Mouse (Mus musculus) stomach, postnatal 0 days (tissue): ENCODE data around the gene Ptpn1.

Source experiments
- CTCF ChIP-seq: IDR thresholded peaks from 2 replicates; pipeline ENCODE4 v1.5.1; 2016; ENCODE audit warnings: antibody characterized with exemption, low read depth, mild to moderate bottlenecking, moderate library complexity
- EP300 ChIP-seq: optimal IDR thresholded peaks from 2 replicates; pipeline ENCODE3; 2016; ENCODE audit warnings: antibody characterized with exemption

DNA sequence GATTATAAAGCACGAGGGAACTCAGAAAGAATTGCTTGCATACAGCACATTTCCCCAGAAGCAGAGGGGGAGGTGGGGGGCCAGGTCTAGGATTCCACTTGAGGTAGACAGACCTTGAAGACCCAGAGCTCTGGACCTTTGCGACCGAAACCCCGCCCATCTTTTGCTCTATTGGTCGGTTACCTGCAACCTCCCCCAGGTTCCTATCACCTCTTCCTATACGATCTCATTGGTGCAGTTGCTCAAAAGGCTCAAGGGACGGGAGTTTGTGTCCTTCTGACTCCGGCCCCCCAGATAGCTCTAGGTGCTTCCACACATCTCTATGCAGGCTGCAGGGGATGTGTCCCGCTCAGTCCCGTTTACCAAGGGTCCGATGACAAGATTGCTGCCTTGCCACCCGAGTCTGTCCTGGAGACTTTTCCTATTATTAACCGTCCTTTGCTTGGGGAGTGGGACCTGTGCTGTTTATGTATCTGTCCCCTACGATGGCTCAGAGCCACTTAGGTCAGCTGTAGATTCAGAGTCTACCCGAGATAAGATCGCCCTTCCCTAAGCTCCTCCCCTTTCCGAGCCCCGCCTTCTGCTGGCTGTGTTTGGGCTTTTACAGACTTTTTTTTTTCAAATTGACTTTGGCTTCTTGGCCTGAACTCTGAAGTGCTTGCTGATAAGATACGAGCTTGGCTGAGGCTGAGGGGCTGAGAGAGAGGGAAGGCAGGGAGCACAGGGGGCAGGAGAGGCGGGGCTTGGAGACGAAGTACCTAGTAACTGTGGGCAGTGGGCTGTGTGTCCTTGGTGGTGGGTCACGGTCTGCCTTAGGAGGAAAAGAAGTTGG is 44.1 kb upstream of the Ptpn1 start:
- TF ChIP-seq EP300 (no peak), CTCF (no peak)
